Mouse (Mus musculus) left cerebral cortex, postnatal 4 days (tissue): Measurements from ENCODE around the gene Ambra1. TPM values are rescaled to one million over a fixed set of nuclear protein-coding genes. Genes with fewer than 3 reads are reported as not detected.

Experiments used
- DNase-seq: peaks from one replicate; pipeline ENCODE4 v3.0.0-alpha.2; 2022
- intact Hi-C: fragments of 180-260 bp; cut with DNase I; formaldehyde crosslinking; loops from one replicate; pipeline ENCODE4 v1.15.1; 2025
- total RNA-seq, 2 experiments: library from RNA; stranded (reverse); gene quantifications; 2 replicates each; pipeline ENCODE4 v1.2.3; 2021

The Ambra1 gene
- total RNA-seq, 2 experiments from 2014 or later, result 56.5 to 56.7 TPM

- no peak for DNase-seq
- intact Hi-C loops, result no loop called here
These were observed 363 bp upstream of the Ambra1 start for GRCm38 (mm10) chr2:91729571-91729970.

DNA sequence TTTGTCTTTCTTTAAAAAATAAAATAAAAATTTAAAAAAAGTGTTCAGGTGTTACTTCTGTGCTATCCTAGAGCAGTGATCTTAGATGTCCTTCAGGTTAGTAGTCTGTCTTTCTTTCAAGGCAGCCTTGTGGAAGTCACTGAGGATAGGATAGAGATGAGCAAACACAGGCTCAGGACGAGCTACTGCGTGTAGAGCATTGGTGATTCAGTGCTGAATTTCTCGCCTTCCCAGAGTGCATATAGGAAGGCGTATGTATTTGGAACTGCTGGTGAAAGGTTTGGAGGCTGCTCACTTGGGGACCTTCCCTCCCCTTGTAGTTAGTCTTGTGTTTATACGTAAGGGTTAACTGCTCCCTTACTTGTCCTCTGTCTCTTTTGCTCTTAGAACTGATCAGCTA, 5.3 kb downstream of the Ambra1 start:
- intact Hi-C loops, result no loop called here

GRCm38 (mm10) chr2:91739586-91739985, 9.7 kb downstream of the Ambra1 start:
- intact Hi-C loops, result no loop called here
- DNase-seq, result no peak

More for the DNA sequence above, 5.3 kb downstream of the Ambra1 start:
- DNase-seq, result no peak

GRCm38 (mm10) chr2:91744686-91745085, 14.8 kb downstream of the Ambra1 start:
- intact Hi-C loops, result no loop called here
- DNase-seq, result no peak

- DNase-seq, result no peak
These were observed 19.9 kb downstream of the Ambra1 start for GRCm38 (mm10) chr2:91749811-91750261.

GRCm38 (mm10) chr2:91771921-91772705, 42.2 kb downstream of the Ambra1 start:
- intact Hi-C loops, result no loop called here
- no peak for DNase-seq

More at GRCm38 (mm10) chr2:91749811-91750261, 19.9 kb downstream of the Ambra1 start:
- intact Hi-C loops, result no loop called here

DNA sequence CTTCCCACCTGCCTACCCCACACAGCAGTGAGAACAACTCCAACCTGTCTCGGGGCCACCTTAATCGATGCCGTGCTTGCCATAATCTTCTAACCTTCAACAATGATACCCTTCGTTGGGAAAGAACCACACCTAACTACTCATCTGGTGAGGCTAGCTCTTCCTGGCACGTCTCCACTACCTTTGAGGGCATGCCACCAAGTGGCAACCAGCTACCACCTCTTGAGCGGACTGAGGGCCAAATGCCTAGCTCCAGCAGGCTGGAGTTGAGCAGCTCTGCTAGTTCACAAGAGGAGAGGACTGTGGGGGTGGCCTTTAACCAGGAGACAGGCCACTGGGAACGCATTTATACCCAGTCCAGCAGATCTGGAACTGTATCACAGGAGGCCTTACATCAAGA, 43.4 kb downstream of the Ambra1 start:
- no peak for DNase-seq
- intact Hi-C loops, result no loop called here

GRCm38 (mm10) chr2:91779166-91779565, 49.2 kb downstream of the Ambra1 start:
- DNase-seq, result peak; percentile 7
- intact Hi-C loops, result loop anchor here (5.0 kb wide), 1 partner anchor 143 kb away; no protein-coding TSS in a partner anchor

DNA sequence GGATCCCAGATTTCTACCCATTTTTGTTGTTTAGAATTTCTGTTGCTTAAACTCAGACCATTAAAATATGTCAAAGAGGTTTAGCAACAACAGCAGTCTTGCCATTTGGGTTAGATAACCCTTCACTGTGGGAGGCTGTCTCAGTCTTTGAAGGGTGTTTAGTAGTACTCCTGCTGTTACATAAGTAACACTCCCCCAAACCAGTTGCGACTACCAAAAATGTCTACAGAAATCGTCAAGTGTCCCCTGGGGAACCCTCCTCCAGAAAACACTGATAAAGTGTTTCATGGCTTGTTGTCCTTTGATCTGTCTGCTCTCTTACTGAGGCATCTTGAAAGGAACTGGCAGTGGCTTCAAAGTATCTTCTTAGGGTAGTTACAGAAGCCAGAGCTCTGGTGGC, 61.7 kb downstream of the Ambra1 start:
- intact Hi-C loops, result no loop called here
- DNase-seq, result no peak

GRCm38 (mm10) chr2:91792346-91792745, 62.4 kb downstream of the Ambra1 start:
- DNase-seq, result no peak
- intact Hi-C loops, result no loop called here

GRCm38 (mm10) chr2:91794466-91794865, 64.5 kb downstream of the Ambra1 start:
- no peak for DNase-seq
- intact Hi-C loops, result no loop called here

DNA sequence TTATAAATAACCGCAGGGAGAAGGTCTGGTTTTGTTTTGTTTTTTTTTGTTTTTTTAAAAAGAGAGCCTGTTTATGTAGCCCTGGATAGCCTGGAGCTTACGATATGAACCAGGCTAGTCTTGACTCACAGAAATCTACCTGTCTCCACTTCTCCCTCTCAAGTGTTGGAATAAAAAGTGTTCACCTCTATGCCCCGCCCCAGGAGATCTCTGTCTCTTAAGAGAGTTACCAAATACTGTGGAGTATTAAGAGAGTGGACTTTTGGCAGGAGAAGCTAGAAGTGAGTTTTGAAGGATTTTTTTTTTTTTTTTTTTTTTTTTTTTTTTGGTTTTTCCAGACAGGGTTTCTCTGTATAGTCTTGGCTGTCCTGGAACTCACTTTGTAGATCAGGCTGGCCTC, 65.2 kb downstream of the Ambra1 start:
- intact Hi-C loops, result no loop called here
- DNase-seq, result no peak

DNA sequence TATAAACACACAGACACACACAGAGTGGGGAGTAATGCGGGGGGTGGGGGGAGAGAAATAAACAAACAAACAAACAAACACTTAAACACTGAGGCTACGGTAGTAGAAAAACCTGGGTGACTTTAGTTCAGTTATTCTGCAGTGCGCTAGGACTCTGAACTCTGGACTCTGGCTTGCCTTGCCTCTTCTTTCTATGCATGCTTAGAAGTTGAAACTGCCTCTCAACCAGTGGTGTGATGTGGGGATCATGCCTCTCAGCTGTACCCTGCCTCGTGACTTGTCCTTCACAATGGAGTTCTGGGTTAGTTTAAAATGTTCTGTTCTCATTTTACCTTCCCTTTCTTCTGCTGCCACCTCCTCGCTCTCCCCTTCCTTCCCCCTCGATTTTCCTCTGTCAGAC, 81.5 kb downstream of the Ambra1 start:
- no peak for DNase-seq
- intact Hi-C loops, result no loop called here

GRCm38 (mm10) chr2:91816741-91817140, 86.8 kb downstream of the Ambra1 start:
- DNase-seq, result no peak
- intact Hi-C loops, result no loop called here

DNA sequence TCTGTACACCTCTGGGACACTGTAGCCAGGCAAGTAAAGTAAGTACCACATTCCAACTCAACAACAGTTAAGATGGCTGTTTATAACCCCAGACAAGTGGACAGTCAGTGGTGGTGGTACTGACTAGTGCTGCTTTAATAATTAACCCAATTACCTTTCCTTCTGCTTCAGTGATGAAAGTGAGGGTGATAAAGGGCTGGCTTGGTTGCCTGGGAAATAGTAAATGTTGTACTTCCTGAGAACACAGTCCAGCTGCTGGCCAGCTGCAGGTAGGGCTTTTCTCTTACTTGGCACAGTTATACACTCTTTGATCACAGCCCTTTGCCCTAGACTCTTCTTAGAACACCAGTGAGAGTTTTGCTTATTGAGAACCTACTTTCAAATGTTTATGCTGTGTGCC, 102.3 kb downstream of the Ambra1 start:
- intact Hi-C loops, result no loop called here
- DNase-seq, result no peak

- intact Hi-C loops, result no loop called here
- DNase-seq, result no peak
These were observed 104.3 kb downstream of the Ambra1 start for GRCm38 (mm10) chr2:91834272-91834671.

- intact Hi-C loops, result no loop called here
- DNase-seq, result no peak
These were observed 105.1 kb downstream of the Ambra1 start for GRCm38 (mm10) chr2:91835031-91835430.

DNA sequence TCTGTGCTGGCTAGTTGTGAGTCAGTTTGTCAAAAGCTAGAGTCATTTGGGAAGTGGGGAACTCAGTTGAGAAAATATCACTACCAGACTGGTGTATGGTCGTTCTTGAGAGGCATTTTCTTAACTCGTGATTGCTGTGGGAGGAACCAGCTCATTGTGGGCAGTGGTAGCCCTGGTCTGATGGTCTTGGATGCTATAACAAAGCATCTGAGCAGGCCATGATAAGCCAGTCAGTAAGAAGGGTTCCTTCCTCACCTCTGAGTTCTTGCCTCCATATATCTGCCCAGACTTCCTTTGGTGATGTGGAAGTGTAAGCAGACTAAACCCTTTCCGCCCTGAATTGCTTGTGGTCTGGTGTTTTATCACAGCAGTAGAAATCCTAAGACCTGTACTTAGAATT, 105.7 kb downstream of the Ambra1 start:
- DNase-seq, result no peak
- intact Hi-C loops, result no loop called here

GRCm38 (mm10) chr2:91844085-91844484, 114.2 kb downstream of the Ambra1 start:
- DNase-seq, result no peak

DNA sequence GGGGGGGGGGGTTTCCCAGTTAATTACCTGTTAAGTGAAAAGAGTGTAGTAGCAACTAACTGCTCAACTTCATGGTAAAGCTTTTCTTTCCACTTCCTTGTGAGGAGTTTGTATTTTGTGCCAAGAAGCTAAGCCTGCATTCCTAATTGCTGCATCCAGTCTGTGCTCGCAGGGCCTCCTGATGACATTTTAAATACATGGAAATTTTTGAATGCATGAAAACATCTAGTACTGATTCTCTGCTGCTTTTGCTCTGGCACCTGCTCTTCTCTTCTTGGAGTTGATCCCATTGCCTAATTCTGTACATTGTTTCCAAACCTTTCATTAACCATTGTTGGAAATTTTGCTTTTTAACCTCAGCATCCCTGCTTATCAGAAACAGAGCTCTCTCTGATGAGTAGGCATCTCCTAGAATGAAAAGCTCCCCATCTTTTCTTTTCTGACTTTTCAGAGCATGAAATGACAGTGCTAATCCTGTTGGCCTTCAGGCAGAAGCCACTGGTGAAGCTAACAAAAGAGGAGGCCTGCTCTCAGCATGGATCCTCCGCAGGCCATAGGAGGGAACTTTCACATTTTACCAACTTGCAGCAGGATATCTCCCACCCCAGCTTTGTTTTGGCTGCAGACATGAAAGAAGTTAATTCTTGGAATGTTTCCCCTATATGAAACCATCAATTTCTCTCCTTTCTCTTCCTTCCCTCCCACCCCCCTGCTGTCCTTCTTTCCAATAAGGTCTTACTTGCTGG, 122.7 kb downstream of the Ambra1 start:
- DNase-seq, result peak; percentile 23
- intact Hi-C loops, result no loop called here

More at GRCm38 (mm10) chr2:91844085-91844484, 114.2 kb downstream of the Ambra1 start:
- intact Hi-C loops, result no loop called here

DNA sequence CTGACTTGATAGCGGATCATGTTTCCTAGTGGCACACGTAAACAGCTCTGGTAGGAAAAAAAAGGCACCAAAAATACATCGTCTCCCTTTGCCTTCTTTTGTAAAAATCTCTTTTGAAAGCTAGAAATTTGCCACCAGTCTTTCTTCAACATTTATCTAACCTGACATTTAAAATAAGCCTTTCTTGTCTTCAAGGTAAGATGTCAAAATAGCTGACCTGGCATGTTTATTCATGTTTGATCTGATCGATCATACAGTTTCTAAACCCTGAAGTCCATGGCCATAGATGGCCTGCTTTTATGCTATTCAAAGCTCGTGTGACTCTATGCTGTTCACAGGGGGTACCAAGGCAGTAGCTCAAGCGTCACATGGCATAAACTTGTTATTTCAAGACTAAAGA, 124.6 kb downstream of the Ambra1 start:
- no peak for DNase-seq
- intact Hi-C loops, result no loop called here

GRCm38 (mm10) chr2:91856958-91857357, 127.0 kb downstream of the Ambra1 start:
- DNase-seq, result no peak
- intact Hi-C loops, result no loop called here
